Mouse (Mus musculus) small intestine, adult 2 months (tissue): ENCODE measurements at regions not wholly inside any gene's neighbourhood (a gene's known extent, or its start where the extent isn't known, plus 50 kb on each side); places are given as distances from the start of the nearest gene placed in this dataset.

Experiments used
- H3K27ac ChIP-seq: fragments of 200-500 bp; 2 replicates; pipeline ENCODE4 v1.5.1; 2012; ENCODE audit warnings: low read depth, low read length, control low read depth, inconsistent platforms; ENCODE audit not compliant: insufficient read depth
- H3K27me3 ChIP-seq: fragments of 200-500 bp; 2 replicates; pipeline ENCODE4 v1.6.1; 2012; ENCODE audit warnings: mild to moderate bottlenecking, moderate library complexity, low read length, inconsistent platforms; ENCODE audit not compliant: control insufficient read depth, insufficient read depth
- H3K36me3 ChIP-seq: fragments of 200-500 bp; 2 replicates; pipeline ENCODE4 v1.6.1; 2012; ENCODE audit warnings: mild to moderate bottlenecking, low read length, control low read depth, inconsistent platforms; ENCODE audit not compliant: control insufficient read depth, insufficient read depth
- H3K4me1 ChIP-seq: fragments of 200-500 bp; 2 replicates; pipeline ENCODE4 v1.6.1; 2012; ENCODE audit warnings: low read length, inconsistent platforms, mixed read lengths; ENCODE audit not compliant: control insufficient read depth, insufficient read depth, insufficient read length
- H3K4me3 ChIP-seq: fragments of 200-500 bp; 2 replicates; pipeline ENCODE4 v1.5.1; 2012; ENCODE audit warnings: low read depth, mild to moderate bottlenecking, control low read depth, inconsistent platforms, low read length, moderate library complexity
- CTCF ChIP-seq: fragments of 200-500 bp; IDR thresholded peaks from 2 replicates; pipeline ENCODE4 v1.5.1; 2012; ENCODE audit warnings: low read depth, mild to moderate bottlenecking, control low read depth, inconsistent platforms, low read length, moderate library complexity, mixed read lengths; ENCODE audit not compliant: insufficient replicate concordance, insufficient read length; ENCODE audit errors: extremely low read depth
- POLR2A ChIP-seq: fragments of 200-500 bp; IDR thresholded peaks from 2 replicates; pipeline ENCODE4 v1.6.1; 2012; ENCODE audit warnings: low read depth, mild to moderate bottlenecking, control low read depth, inconsistent platforms, low read length, moderate library complexity
- WGBS: fragments of 180-500 bp; shearing (Covaris S2); methylation state at CpG from one replicate; pipeline ENCODE4 v1.1.7; 2018; 5-methylcytosine and 5-hydroxymethylcytosine counted together

- Histone ChIP-seq H3K36me3 (no peaks in the 10 kb centered on the region), H3K27ac (no peak overlapping the region), H3K4me3 (no peak overlapping the region), H3K27me3 (no peaks in the 10 kb centered on the region), H3K4me1 (no peaks in the 10 kb centered on the region; the same call in 1 of the 2 replicates)
- WGBS: 87% methylated on average over 7 of the region's 7 CpGs
- TF ChIP-seq POLR2A: no peak
Measured at GRCm38 (mm10) chr16:20806739-20807138, 72.4 kb upstream of the Thpo start.

- Histone ChIP-seq H3K27ac (no peak overlapping the region), H3K36me3 (no peaks in the 10 kb centered on the region), H3K4me1 (no peaks in the 10 kb centered on the region; the same call in 1 of the 2 replicates), H3K27me3 (no peaks in the 10 kb centered on the region), H3K4me3 (no peak overlapping the region)
- TF ChIP-seq POLR2A (no peak), CTCF (no peak)
- WGBS: 75% methylated on average over 6 of the region's 6 CpGs
Measured at GRCm38 (mm10) chr16:20805793-20806192, 71.5 kb upstream of the Thpo start.

GRCm38 (mm10) chr16:20805086-20805485, 70.8 kb upstream of the Thpo start:
- Histone ChIP-seq H3K4me1 (no peaks in the 10 kb centered on the region; the same call in 1 of the 2 replicates), H3K36me3 (no peaks in the 10 kb centered on the region), H3K27ac (no peak overlapping the region), H3K4me3 (no peak overlapping the region), H3K27me3 (no peaks in the 10 kb centered on the region)
- no peak for TF ChIP-seq POLR2A
- no peak for TF ChIP-seq CTCF
- WGBS: 46% methylated on average over 6 of the region's 6 CpGs

GRCm38 (mm10) chr16:20804601-20805017, 70.3 kb upstream of the Thpo start:
- peak; percentile 76; the same call in 1 of the 2 replicates for TF ChIP-seq CTCF
- no peak for TF ChIP-seq POLR2A
- WGBS: 5% methylated on average over 10 of the region's 10 CpGs
- Histone ChIP-seq H3K27me3 (no peaks in the 10 kb centered on the region), H3K4me3 (peak overlapping the region; percentile 36), H3K27ac (no peak overlapping the region), H3K4me1 (no peaks in the 10 kb centered on the region; the same call in 1 of the 2 replicates), H3K36me3 (no peaks in the 10 kb centered on the region)

GRCm38 (mm10) chr16:20803278-20803930, 69.1 kb upstream of the Thpo start:
- H3K36me3 ChIP-seq: no peaks in the 10 kb centered on the region
- no peak for TF ChIP-seq CTCF
- TF ChIP-seq POLR2A: no peak
- WGBS: 50% methylated on average over 7 of the region's 7 CpGs
- H3K27ac ChIP-seq: no peak overlapping the region
- H3K4me3 ChIP-seq: no peak overlapping the region
- H3K27me3 ChIP-seq: no peaks in the 10 kb centered on the region
- H3K4me1 ChIP-seq: no peaks in the 10 kb centered on the region; the same call in 1 of the 2 replicates

GRCm38 (mm10) chr16:20802724-20803123, 68.4 kb upstream of the Thpo start:
- TF ChIP-seq POLR2A: no peak
- TF ChIP-seq CTCF: no peak
- H3K27ac ChIP-seq: no peak overlapping the region
- no peak overlapping the region for H3K4me3 ChIP-seq
- 71% methylated on average over 6 of the region's 6 CpGs for WGBS
- no peaks in the 10 kb centered on the region for H3K27me3 ChIP-seq
- no peaks in the 10 kb centered on the region for H3K36me3 ChIP-seq
- H3K4me1 ChIP-seq: no peaks in the 10 kb centered on the region; the same call in 1 of the 2 replicates

- no peak for TF ChIP-seq CTCF
- TF ChIP-seq POLR2A: no peak
- H3K27ac ChIP-seq: no peak overlapping the region
- 91% methylated on average over 3 of the region's 3 CpGs for WGBS
- H3K27me3 ChIP-seq: no peaks in the 10 kb centered on the region
- H3K4me1 ChIP-seq: no peaks in the 10 kb centered on the region; the same call in 1 of the 2 replicates
- no peak overlapping the region for H3K4me3 ChIP-seq
- H3K36me3 ChIP-seq: no peaks in the 10 kb centered on the region
Measured at GRCm38 (mm10) chr16:20800038-20800437, 65.7 kb upstream of the Thpo start.
